Mouse (Mus musculus) layer of hippocampus, adult 11-12 months (tissue): ENCODE data around the gene Dnajb7.
"Not testable (repeated sequence)": the region's sequence is repeated elsewhere in the genome, so short reads cannot be mapped to it uniquely, and the experiment has no call there.

Source experiments
- DNase-seq: peaks from one replicate; pipeline ENCODE4 v3.0.0; 2022; ENCODE audit warnings: low spot score

Gene Dnajb7

DNA sequence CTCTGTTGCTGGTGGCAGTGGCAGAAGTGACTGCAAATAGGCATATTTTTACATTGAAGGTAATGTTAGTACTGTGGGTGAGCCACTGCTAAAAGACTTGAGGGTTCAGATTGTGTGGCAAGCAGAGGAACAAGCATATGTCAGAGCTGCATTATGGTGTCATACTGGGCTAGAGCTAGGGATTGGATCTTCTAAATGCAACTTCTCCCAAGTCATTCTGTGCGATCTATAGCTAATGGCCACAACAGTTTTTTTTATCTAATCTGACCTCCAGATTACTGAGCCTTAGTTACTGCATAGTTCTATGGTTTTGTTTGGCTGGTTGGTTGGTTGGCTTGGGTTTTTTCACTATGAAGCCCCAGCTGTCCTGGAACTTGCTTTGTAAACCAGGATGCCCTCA is at the start of gene Dnajb7:
TSS of gene Dnajb7 (minus strand) at position 101 of the 400 bp plus-strand sequence.
- DNase-seq = no peak

DNA sequence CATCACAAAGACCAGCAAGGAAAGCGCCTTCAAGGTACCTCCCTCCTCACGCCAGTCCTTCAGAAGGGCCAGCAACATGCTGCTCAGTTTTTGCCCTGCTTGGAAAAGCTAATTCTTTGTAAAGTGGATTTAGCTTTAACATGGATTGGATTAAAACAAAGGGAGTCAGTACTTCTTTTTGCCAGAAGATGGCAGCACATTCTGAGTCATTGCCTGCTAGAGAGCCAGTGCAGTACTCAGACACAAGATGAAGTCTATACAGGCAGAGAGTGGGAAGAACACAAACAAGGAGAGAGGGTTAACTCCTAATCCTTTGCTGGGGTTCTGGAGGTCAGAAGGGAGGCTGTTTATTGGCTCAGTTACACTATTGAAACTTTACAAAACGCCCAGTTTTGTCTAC is 40.4 kb upstream of the Dnajb7 start:
- peak; percentile 80 for DNase-seq

DNA sequence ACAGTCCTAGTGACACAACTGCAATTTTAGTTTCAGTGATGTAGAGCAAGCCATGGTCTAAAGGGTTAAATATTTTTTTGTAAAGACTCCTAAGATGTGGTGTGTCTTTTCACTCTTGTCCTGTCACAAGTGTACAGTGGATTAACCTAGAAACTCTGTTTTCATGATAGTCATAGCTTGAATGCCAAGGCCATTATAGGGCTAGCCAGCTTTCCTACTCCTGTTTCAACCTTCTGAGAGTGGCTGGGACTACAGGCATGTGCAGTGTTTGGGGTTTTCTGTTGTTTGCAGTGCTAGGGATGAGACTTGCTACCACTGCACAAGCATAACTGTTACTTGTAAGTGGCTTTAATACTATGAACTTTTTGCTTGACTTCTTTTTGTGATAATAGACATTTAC is 31.1 kb upstream of the Dnajb7 start:
- DNase-seq = no peak

DNA sequence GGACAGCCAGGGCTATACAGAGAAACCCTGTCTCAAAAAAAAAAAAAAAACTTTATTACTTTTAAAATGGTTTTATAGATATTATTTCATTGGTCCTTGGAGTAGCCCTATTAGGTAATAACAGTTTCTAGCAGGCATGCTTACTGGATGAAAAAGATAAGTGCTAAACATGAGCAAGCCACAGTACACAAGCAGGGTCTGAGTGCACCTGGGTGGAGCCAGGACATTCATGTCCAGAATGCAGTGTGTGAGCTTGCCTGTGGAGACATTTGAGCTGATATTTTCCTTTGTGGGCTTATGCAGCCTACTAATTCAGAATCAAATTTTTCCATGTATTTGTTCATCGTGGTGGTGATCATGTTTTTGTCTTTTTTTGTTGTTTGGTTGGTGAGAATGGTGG is 30.2 kb upstream of the Dnajb7 start:
- DNase-seq = no peak

DNA sequence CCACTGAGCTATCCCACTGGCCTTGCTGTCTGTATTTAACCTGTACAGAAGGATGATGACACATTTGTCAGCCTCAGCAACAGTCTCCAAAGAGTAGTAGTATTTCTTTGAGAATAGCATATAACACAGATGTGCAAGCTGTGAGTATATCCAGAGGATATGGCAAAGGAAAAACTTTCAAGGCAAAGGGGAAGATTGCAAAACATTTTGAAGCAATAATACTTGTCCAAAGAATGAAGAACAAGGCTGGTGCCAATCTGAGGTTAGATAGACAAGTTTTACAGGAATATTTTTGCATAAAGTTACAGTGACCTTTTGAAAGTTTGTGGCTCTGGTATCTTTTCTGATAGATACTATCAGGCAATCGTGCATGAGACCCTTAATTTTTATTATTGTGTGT is 23.1 kb upstream of the Dnajb7 start:
- DNase-seq = no peak

DNA sequence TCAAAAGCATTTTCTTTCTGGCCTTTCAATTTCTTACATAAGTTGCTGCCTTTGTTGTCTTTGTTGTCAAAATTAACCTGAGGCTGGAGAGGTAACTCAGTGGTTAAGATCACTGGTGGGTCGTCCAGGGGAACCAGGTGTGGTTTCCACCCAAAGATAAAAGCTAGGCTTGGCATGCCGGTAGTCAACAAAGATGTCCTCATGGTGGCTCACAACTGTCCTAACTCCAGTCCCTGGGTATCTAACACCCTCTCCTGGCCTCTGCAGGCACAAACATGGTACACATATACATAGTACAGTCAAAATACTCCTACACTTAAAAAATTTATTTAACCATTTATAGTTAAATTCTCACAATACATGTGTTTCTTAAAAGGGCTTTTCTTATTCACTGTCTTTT is 19.8 kb upstream of the Dnajb7 start:
- no peak for DNase-seq

DNA sequence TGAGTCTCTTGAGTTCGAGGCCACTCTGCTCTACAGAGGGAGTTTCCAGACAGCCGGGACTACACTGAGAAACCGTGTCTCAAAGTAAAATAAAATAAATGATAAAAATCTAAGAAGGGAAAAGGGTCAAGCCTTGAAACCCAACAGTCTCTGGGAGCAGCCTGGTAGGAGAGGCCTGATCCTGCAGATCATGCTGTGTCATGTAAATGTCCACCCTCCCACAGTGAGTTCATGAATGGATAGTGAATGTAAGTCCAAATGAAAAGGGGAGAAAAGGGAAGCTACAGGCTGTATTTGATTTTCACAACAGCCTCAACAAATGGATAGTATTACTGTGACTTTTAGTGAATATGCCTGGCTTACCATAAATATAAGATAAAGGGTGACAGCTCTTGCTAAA is 17.2 kb upstream of the Dnajb7 start:
- no peak for DNase-seq

DNA sequence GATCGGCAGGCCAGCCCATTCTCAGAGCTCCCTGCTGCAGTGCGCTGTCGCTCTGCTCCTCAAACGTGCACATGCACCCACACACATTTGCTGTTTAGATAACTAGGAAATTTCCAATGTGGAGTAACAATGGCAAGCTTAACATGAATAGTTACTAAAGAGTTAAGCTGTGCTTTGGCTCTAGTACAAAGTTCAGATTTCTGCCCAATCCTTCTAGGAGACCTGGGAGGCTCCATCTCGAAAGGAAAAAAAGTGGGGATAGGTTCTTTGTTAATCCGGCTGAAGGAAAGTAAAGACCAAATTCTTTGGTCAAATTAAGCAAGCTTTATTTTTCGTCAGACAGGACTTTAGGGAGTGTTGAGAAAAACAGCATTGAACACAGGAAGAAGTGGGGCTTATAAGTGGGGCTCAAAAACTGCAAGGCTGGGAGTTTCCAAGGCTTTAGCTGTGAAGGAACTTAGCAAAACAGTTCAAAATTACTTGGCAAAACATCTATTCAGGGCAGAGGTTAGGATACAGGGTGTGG is 14.1 kb upstream of the Dnajb7 start:
- no peak for DNase-seq

DNA sequence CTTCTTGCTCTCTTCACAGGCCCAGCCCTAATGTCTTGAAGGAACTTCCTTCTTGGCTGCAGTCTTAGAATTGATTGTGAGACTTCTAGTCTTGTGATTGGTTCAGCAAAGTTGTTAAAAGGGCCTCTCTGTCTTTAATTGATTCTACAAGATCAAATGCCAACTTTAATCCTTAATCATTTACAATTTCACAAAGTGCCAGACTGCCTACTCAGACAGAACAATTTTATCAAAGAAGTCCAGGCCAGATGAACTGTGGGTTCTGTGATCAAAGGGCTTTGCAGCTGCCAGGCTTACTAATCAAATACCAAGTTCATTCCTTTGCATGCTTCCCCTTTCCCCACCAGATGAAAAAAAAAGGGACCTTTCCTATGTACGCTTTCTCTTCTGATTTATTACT is 13.4 kb upstream of the Dnajb7 start:
- DNase-seq = no peak

DNA sequence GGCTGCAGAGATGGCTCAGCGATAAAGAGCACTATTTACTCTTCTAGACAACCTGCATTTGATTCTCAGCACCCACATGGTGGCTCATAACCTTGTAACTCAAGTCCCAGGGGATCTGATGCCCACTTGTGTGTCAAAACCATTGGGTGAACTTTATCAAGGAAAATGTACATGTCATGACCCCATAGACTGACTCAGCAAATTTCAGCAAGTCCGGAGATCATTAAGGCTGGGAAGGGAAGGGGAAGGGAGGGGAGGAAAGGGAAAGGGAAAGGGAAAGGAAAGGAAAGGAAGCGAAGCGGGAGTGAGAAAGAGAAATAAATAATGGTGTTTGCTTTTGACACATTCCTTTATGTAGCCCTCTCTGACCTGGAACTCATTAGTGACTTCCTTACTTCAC is 10.0 kb upstream of the Dnajb7 start:
- DNase-seq = no peak

DNA sequence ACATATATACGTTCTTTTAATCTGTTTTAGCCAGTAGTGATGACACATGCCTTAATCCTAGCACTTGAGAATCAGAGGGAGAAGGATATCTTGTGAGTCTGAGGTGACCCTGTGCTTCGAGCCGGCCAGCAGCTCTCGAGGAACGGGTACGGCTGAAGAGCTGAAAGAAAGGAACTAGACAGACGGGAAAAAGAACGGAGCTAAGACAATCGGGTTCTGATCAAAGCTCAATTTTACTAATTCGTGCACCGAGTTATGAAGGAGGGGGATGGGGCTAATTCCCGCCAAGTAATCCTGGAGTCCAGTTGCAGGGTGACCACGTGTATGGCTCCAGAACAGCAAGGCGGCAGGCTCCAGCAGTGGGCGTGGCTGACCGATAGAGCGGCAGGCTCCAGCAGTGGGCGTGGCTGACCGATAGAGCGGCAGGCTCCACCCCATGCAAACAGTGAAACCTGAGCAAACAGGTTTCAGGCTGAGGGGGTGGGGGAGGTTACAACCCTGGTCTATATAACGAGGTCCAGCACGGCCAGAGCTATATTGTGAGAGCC is 8.7 kb upstream of the Dnajb7 start:
- not testable (repeated sequence) for DNase-seq

DNA sequence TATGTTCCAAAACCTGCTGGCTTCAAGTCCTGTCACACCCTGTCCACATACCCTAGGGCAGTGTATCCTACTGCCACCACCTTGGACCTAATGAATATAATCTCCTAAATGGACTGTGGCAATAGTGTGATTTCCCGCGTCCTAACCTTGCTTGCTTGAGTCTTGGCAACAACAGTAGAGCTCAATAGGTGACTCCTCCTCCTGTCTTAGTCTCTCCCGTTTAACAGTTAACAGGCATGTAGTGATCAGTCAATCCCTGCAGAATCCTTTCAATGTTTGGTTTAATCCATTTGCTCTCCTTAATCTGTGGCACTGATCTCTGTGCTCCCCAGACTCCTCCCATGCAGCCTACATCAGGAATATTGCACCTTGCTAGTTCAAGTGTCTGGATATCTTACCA is 3.1 kb downstream of the Dnajb7 start:
- DNase-seq = no peak

DNA sequence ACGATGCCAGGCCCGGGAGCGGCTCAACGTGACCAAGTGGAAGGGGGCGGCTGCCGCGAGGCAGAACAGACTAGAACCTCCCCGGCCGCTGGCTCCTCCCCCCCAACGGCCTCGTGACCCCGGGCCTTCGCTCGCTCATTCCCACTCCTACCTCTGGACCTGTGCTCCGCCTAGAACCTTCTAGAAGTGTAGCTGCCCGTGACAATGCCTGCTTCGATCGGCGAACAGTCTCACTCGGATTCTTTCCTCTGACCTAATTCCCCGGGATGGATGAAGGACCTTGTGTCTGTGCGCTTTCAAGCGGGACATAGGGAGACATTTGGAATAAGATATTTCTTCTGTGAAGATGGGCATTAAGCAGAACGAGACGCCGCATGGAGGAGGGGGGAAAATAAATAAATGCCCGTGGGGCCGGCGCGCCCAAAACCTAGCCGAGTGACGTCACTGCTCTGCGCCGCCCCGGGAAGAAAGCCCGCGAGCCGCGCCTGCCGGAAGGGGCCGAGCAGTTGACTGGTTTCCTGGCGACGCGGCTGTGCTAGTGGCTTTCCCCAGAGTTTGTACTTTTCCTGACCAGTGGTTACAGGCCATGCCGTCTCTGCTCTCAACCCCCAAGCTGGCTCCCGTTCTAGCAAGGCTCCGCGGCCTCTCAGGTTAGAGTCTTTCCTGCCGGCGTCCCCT is 8.3 kb downstream of the Dnajb7 start, which contains the start of the genes St13 and Xpnpep3:
TSS of gene St13 (minus strand) at position 440 of the 678 bp plus-strand sequence.
TSS of gene Xpnpep3 (plus strand) at position 501 of the 678 bp plus-strand sequence.
- peak; percentile 97 for DNase-seq

DNA sequence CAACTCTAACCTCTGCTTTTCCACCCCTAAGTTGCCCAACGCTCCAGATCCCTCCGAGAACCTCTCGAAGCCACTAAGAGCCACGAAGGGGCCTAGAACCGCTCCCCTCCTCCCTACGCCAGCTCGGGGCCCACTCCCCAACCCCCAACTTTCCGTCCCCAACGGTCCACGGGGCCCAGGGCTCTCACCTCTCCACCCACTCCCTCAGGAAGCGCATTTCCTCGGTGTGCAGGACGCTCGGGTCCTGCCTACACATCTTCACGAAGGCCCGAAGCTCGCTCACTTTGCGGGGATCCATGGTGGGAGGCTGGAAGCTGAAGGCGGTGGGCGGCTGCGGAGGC is 8.8 kb downstream of the Dnajb7 start:
- DNase-seq = no peak

DNA sequence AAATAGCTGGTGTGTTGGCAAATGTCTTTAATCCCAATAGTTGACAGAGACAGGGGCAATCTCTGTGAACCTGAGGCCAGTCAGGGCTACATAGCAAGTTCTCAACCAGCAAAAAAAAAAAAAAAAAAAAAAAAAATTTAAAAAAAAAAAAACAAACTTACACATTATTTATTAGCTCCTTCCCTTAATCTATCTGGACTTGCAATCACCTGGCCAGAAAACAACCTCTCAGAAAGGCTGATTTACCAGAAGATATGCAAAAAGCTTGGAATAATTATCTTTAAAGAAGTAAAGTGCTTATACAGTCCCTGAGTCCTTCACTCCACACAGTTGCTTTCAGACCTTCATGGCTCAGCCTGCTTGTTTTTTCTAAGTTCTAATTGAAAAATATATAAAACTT is 9.9 kb downstream of the Dnajb7 start:
- DNase-seq = no peak

DNA sequence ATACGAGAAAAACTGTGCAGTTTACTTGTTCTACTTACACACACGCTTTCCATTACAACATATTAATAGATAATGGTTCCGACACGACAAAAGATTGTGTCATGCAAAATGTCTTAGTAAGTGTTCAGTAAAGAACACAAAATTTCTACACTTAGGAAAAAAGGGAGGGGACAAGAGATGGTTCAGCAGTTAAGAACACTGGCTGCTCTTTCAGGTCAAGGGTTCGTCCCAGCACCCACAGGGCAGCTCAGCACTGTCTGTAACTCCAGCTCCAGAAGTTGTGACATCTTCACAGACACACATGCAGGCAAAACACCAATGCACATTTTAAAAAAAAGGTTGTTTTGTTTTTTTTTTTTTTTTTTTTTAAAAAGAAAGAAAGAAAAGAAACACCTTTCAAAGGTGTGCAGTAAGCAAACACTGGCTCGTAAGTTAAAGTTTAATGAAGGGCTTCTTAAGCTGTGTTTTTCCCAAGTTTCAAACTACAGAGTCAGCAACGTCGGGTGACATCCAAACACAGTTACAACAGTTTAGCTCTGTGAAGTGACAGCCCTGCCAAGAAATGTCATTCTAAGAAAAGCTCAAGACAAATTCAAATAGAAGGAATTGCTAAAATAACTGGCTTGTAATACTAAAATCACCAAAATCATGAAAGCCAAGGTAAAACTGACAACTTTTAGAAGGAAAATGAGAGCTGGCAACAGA is 13.7 kb downstream of the Dnajb7 start:
- no peak for DNase-seq

DNA sequence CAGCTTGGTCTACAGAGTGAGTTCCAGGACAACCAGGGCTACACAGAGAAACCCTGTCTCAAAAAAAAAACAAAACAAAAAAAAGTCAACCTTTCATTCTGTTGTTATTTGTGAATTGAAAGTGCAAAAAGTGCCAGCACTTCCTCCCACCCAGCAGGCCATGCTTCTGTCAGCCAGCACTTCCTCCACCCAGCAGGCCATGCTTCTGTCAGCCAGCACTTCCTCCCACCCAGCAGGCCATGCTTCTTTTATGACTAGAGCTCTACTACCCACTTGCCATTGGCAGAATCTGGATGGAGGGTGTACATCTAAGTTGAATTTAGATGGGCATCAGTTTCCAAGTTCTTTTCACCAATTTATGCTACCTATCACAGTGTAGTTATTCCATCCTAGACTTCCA is 15.1 kb downstream of the Dnajb7 start:
- DNase-seq = peak; percentile 38

DNA sequence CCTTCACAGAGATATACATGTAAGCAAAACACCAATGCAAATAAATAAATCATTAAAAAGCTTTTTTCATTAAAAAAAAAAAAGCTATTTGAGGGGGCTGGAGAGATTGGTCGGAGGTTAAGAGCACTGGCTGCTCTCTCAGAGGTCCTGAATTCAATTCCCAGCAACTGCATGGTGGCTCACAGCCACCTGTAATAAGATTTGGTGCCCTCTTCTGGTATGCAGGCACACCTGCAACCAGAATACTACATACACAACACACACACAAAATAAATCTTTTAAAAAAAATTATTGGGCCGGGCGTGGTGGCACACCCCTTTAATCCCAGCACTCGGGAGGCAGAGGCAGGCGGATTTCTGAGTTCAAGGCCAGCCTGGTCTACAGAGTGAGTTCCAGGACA is 21.8 kb downstream of the Dnajb7 start:
- DNase-seq = no peak

DNA sequence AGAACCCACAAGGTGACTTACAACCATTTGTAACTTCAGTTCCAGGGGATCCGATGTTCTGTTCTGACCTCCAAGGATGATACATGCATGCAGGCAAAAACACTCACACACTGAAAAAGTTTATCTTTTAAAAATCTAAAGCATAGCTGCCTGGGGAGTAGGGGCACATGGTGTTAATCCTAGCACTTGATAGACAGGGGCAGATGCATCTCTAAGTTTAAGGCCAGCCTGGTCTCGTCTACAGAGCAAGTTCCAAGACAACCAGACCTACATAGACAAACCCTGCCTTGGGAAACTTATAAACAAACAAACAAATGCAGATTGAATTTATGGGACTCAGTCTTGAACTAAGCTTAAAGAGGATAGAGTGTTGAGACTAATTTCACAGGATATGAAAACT is 29.3 kb downstream of the Dnajb7 start:
- no peak for DNase-seq

DNA sequence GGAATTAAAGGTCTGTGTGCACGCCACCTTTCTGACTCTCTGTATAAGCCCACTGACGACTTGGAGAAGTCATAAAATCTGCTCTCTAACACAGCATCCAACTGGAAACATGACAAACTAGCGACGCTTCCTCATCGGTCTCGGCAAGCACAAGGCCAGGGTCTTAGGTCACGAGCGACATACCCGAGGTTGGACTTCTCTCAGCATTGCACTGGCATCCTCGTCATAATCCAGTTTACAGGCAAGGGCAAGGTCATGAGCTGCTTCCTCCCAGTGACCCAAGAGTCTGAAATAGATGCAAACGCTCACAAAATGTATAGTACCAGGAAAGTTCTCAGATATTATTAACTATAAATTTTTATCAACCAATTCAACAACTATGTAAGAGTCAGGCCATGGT is 33.5 kb downstream of the Dnajb7 start:
- DNase-seq = no peak

DNA sequence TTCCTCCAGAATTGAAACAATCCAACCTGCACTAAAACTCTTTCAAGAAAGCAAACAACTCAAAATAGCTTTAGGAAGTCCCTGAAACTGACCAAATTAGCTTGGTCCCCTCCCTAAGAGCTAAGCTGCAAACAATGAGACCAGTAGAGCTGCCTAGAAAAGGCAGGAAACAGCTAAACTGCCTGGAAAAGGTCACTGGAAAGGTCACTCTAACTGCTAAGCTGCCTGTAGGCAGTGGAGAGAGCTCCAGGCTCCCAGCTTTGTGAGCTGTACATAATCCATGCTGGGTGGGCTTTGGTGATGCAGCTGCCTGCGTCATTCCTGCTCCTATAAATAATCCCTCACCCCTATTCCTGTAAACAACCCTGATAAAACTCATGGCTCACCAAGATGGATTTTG is 37.7 kb downstream of the Dnajb7 start:
- DNase-seq = no peak

DNA sequence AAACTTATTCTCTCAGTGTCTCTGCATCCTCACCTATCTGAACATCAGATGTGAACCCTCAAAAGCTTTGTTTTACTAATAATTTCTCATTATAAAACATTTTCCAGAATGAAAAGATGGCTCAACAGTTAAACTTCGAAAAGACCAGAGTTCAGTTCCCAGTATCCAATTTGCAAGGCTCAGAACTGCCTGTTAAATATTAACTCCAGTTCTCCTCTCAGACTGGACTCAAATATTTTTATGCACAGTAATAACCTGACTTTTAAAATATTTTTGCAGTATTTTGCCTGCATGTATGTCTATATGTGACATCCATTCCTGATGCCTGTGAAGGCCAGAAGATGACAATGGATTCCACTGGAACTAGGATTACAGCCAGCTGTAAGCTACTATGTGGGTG is 39.5 kb downstream of the Dnajb7 start:
- DNase-seq = no peak

DNA sequence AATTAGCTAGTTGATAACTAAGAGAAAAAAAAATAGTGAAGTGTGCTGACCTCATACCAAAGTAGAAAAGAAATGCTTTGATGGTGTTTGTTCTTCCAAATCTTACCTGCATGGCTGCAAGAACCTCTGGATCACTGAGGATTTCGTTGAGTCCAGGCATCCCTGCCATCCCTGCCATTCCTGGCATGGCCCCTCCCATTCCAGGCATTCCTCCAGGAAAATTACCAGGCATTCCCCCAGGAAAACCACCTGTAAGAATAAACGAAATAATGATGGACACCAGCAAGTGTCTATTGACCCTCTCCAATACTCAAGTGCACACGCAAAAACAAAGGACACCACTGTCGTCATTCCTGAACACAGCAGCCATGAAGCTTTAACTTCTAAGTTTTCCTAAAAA is 41.9 kb downstream of the Dnajb7 start:
- no peak for DNase-seq
